Mouse (Mus musculus): ENCODE results near the gene Pelp1. TPM values are rescaled to one million over a fixed set of nuclear protein-coding genes. Genes with fewer than 3 reads are reported as not detected.
"Not testable (repeated sequence)": the region's sequence is repeated elsewhere in the genome, so short reads cannot be mapped to it uniquely, and the experiment has no call there.

The Pelp1 gene
- polyA plus RNA-seq, 1 experiment from 2014 or later, result 29.9 TPM

GRCm38 (mm10) chr11:70368626-70369025 lies 41.2 kb downstream of the Pelp1 start:
- ATAC-seq (ENCODE audit: low FRiP score); H3K9ac ChIP-seq; H3K4me2 ChIP-seq (replicated peaks); H3K36me3 ChIP-seq (replicated peaks; ENCODE audit: control insufficient read depth, insufficient read depth); DNase-seq (ENCODE audit: low spot score); H3K9me3 ChIP-seq (ENCODE audit: control insufficient read depth, low read length); H3K4me1 ChIP-seq (replicated peaks; ENCODE audit: control insufficient read depth, insufficient read depth, low read length); H3K27ac ChIP-seq; H3K27me3 ChIP-seq (ENCODE audit: control insufficient read depth, insufficient read depth, low read length); H3K4me3 ChIP-seq (replicated peaks; ENCODE audit: low read length): not testable (repeated sequence)
- WGBS, result 79% methylated on average over 2 of the region's 2 CpGs

GRCm38 (mm10) chr11:70367701-70368100 lies 42.1 kb downstream of the Pelp1 start:
- H3K4me1 ChIP-seq (replicated peaks; ENCODE audit: control insufficient read depth, insufficient read depth, low read length); ATAC-seq (ENCODE audit: low FRiP score); DNase-seq (ENCODE audit: low spot score); H3K4me2 ChIP-seq (replicated peaks); H3K36me3 ChIP-seq (replicated peaks; ENCODE audit: control insufficient read depth, insufficient read depth); H3K27me3 ChIP-seq (ENCODE audit: control insufficient read depth, insufficient read depth, low read length); H3K27ac ChIP-seq; H3K9me3 ChIP-seq (ENCODE audit: control insufficient read depth, low read length); H3K9ac ChIP-seq; H3K4me3 ChIP-seq (replicated peaks; ENCODE audit: low read length): not testable (repeated sequence)
- whole genome bisulfite sequencing, result 91% methylated on average over 6 of the region's 6 CpGs

- no peaks in the 10 kb centered on the region for H3K9me3 ChIP-seq (ENCODE audit: control insufficient read depth, low read length)
- H3K9ac ChIP-seq, result no peak within 1 kb of the TSS
- H3K4me1 ChIP-seq (replicated peaks; ENCODE audit: control insufficient read depth, insufficient read depth, low read length), result 0 out of 2 replicates have a peak, but pooled peaks cover 7% of the 10 kb centered on the region
- peak within 1 kb of the TSS; percentile 23 for H3K4me3 ChIP-seq (replicated peaks; ENCODE audit: low read length)
- WGBS, result under 1% methylated on average over 19 of the region's 19 CpGs
- ATAC-seq (ENCODE audit: low FRiP score) (no peak), DNase-seq (ENCODE audit: low spot score) (no peak)
- peaks cover 38% of the 10 kb centered on the region for H3K27me3 ChIP-seq (ENCODE audit: control insufficient read depth, insufficient read depth, low read length)
- H3K36me3 ChIP-seq (replicated peaks; ENCODE audit: control insufficient read depth, insufficient read depth), result no peaks in the 10 kb centered on the region
- peak within 1 kb of the TSS; percentile 47 for H3K4me2 ChIP-seq (replicated peaks)
- no peak within 1 kb of the TSS for H3K27ac ChIP-seq
Observed at GRCm38 (mm10) chr11:70351868-70352267, 58.0 kb downstream of the Pelp1 start, which contains the start of gene Alox15. Gene Alox15, minus strand, starts transcription at chr11:70352031.

DNA sequence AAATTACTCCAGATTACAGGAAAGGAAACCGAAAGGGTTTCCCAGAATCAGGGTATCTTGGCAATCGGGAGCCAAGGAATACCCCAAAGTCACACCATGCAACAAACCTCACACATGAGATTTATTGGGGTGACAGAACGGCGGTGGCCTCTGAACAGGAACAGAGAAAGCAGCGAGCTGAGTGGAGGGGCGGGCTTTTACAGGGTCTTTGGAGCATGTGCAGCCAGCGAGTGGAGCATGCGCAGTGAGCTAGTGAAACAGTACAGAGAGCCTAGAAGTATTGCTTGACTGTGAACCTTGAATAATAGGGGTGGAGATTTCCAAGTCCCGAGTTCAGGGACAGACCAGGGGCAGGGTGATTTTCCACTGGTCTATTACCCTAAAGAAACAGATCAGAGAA lies 61.2 kb downstream of the Pelp1 start:
- H3K36me3 ChIP-seq (replicated peaks; ENCODE audit: control insufficient read depth, insufficient read depth), result no peaks in the 10 kb centered on the region
- no peak overlapping the region for H3K4me3 ChIP-seq (replicated peaks; ENCODE audit: low read length)
- 87% methylated on average over 9 of the region's 9 CpGs for WGBS
- H3K9me3 ChIP-seq (ENCODE audit: control insufficient read depth, low read length), result no peaks in the 10 kb centered on the region
- DNase-seq (ENCODE audit: low spot score) (no peak), ATAC-seq (ENCODE audit: low FRiP score) (no peak)
- no peak overlapping the region for H3K27ac ChIP-seq
- no peak overlapping the region for H3K9ac ChIP-seq
- no peak overlapping the region for H3K4me2 ChIP-seq (replicated peaks)
- 0 out of 2 replicates have a peak, but pooled peaks cover 7% of the 10 kb centered on the region for H3K4me1 ChIP-seq (replicated peaks; ENCODE audit: control insufficient read depth, insufficient read depth, low read length)
- H3K27me3 ChIP-seq (ENCODE audit: control insufficient read depth, insufficient read depth, low read length), result peaks cover 37% of the 10 kb centered on the region

DNA sequence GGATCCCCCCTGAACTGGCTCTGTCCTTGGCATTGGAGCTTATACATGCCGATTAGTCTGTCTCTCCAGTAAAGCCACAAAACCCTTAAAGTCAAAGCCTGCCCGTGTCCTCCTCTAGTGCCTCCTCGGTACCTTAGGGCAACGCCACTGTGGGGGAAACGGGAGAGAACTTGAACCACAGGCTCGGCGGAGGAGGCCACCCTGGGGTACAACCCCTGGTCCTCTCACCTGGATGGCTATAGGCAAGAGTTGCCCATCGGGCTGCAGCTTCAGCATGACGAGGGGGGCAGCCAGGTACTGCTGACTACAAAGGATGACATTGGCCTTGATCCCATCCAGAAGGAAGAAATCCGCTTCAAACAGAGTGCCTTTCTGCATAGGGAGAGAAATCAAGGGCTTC lies 62.0 kb downstream of the Pelp1 start:
- Histone ChIP-seq H3K27me3 (ENCODE audit: control insufficient read depth, insufficient read depth, low read length) (peaks cover 30% of the 10 kb centered on the region), H3K4me1 (replicated peaks; ENCODE audit: control insufficient read depth, insufficient read depth, low read length) (0 out of 2 replicates have a peak, but pooled peaks cover 7% of the 10 kb centered on the region), H3K27ac (no peak overlapping the region), H3K9me3 (ENCODE audit: control insufficient read depth, low read length) (no peaks in the 10 kb centered on the region), H3K36me3 (replicated peaks; ENCODE audit: control insufficient read depth, insufficient read depth) (no peaks in the 10 kb centered on the region), H3K4me3 (replicated peaks; ENCODE audit: low read length) (no peak overlapping the region), H3K9ac (no peak overlapping the region), H3K4me2 (replicated peaks) (no peak overlapping the region)
- no peak for ATAC-seq (ENCODE audit: low FRiP score)
- 88% methylated on average over 10 of the region's 10 CpGs for WGBS
- DNase-seq (ENCODE audit: low spot score), result no peak

GRCm38 (mm10) chr11:70345546-70345945 lies 64.3 kb downstream of the Pelp1 start:
- DNase-seq (ENCODE audit: low spot score) (no peak), ATAC-seq (ENCODE audit: low FRiP score) (no peak)
- no peak overlapping the region for H3K4me2 ChIP-seq (replicated peaks)
- H3K4me3 ChIP-seq (replicated peaks; ENCODE audit: low read length), result no peak overlapping the region
- peaks cover 8% of the 10 kb centered on the region; the same call in 1 of the 2 replicates for H3K27me3 ChIP-seq (ENCODE audit: control insufficient read depth, insufficient read depth, low read length)
- WGBS, result 93% methylated on average over 8 of the region's 8 CpGs
- no peaks in the 10 kb centered on the region for H3K4me1 ChIP-seq (replicated peaks; ENCODE audit: control insufficient read depth, insufficient read depth, low read length)
- no peak overlapping the region for H3K9ac ChIP-seq
- H3K27ac ChIP-seq, result no peak overlapping the region
- no peaks in the 10 kb centered on the region for H3K36me3 ChIP-seq (replicated peaks; ENCODE audit: control insufficient read depth, insufficient read depth)
- H3K9me3 ChIP-seq (ENCODE audit: control insufficient read depth, low read length), result no peaks in the 10 kb centered on the region

DNA sequence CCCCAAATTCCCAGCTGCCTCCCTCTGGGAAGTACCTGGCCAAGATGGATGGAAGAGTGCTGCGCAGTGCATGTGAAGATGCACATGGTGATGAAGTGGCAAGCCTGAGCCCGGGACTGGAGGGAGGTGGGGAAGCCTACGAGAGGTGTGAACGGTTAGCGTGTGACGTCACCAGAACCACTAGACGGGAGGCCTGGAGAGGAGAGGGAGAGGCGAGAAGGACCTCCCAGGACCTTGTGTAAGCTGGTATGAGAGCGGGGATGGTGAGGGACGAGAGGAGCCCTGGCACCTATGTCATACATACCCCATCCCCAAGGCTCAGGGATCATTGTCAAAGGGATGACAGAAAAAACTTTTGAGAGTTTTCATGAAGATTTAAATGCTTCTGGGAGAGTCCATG lies 64.8 kb downstream of the Pelp1 start:
- DNase-seq (ENCODE audit: low spot score) (no peak), ATAC-seq (ENCODE audit: low FRiP score) (no peak)
- H3K4me3 ChIP-seq (replicated peaks; ENCODE audit: low read length), result no peak overlapping the region
- H3K27ac ChIP-seq, result no peak overlapping the region
- H3K9me3 ChIP-seq (ENCODE audit: control insufficient read depth, low read length), result no peaks in the 10 kb centered on the region
- H3K4me2 ChIP-seq (replicated peaks), result no peak overlapping the region
- no peak overlapping the region for H3K9ac ChIP-seq
- H3K4me1 ChIP-seq (replicated peaks; ENCODE audit: control insufficient read depth, insufficient read depth, low read length), result no peaks in the 10 kb centered on the region
- H3K36me3 ChIP-seq (replicated peaks; ENCODE audit: control insufficient read depth, insufficient read depth), result no peaks in the 10 kb centered on the region
- WGBS, result 88% methylated on average over 10 of the region's 10 CpGs
- peaks cover 4% of the 10 kb centered on the region; the same call in 1 of the 2 replicates for H3K27me3 ChIP-seq (ENCODE audit: control insufficient read depth, insufficient read depth, low read length)

Small RNA genes lying within 50 kb of the gene (microRNA-seq; reads per million reads assigned to microRNA genes)
- gene Mir7115, result 0.97 reads per million

Other genes with a start within 250 kb of the Pelp1 start
- gene Slc16a11, start 197.3 kb downstream of the Pelp1 start, polyA plus RNA-seq (2014; fragmentation: Nextera tagmentation; extraction: Ambion mirVana), result 3.5 and 4.7 TPM in 2 replicates
- gene Slc16a13, start 189.0 kb downstream of the Pelp1 start, polyA plus RNA-seq (2014; fragmentation: Nextera tagmentation; extraction: Ambion mirVana), result 12.9 and 13.4 TPM in 2 replicates
- 5.0 and 5.2 TPM in 2 replicates for gene Bcl6b, start 180.2 kb downstream of the Pelp1 start, polyA plus RNA-seq (2014; fragmentation: Nextera tagmentation; extraction: Ambion mirVana)
- 155 and 161 TPM in 2 replicates for gene 0610010K14Rik, start 172.1 kb downstream of the Pelp1 start, polyA plus RNA-seq (2014; fragmentation: Nextera tagmentation; extraction: Ambion mirVana)
- 12.6 and 15.9 TPM in 2 replicates for gene Gm21988, start 170.2 kb downstream of the Pelp1 start, polyA plus RNA-seq (2014; fragmentation: Nextera tagmentation; extraction: Ambion mirVana)
- 342 and 388 TPM in 2 replicates for gene Rnasek, start 170.2 kb downstream of the Pelp1 start, polyA plus RNA-seq (2014; fragmentation: Nextera tagmentation; extraction: Ambion mirVana)
- 1.7 and 2.1 TPM in 2 replicates for gene Alox12, start 154.7 kb downstream of the Pelp1 start, polyA plus RNA-seq (2014; fragmentation: Nextera tagmentation; extraction: Ambion mirVana)
- not detected in 2 replicates for gene Alox12e, start 87.4 kb downstream of the Pelp1 start, polyA plus RNA-seq (2014; fragmentation: Nextera tagmentation; extraction: Ambion mirVana)
- 0.11 TPM in 1 of 2 replicates, not detected in the other for gene Alox15, start 58.0 kb downstream of the Pelp1 start, polyA plus RNA-seq (2014; fragmentation: Nextera tagmentation; extraction: Ambion mirVana)
- gene Arrb2, start 22.6 kb upstream of the Pelp1 start, polyA plus RNA-seq (2014; fragmentation: Nextera tagmentation; extraction: Ambion mirVana), result 55.9 and 61.2 TPM in 2 replicates
- 41.8 and 45.8 TPM in 2 replicates for gene Med11, start 41.9 kb upstream of the Pelp1 start, polyA plus RNA-seq (2014; fragmentation: Nextera tagmentation; extraction: Ambion mirVana)
- 0.50 and 0.95 TPM in 2 replicates for gene Zmynd15, start 49.4 kb upstream of the Pelp1 start, polyA plus RNA-seq (2014; fragmentation: Nextera tagmentation; extraction: Ambion mirVana)
- 7.8 and 10.2 TPM in 2 replicates for gene Cxcl16, start 50.0 kb upstream of the Pelp1 start, polyA plus RNA-seq (2014; fragmentation: Nextera tagmentation; extraction: Ambion mirVana)
- 2.9 and 3.0 TPM in 2 replicates for gene Tm4sf5, start 95.2 kb upstream of the Pelp1 start, polyA plus RNA-seq (2014; fragmentation: Nextera tagmentation; extraction: Ambion mirVana)
- not detected in 2 replicates for gene Vmo1, start 104.6 kb upstream of the Pelp1 start, polyA plus RNA-seq (2014; fragmentation: Nextera tagmentation; extraction: Ambion mirVana)
- 0.27 and 0.28 TPM in 2 replicates for gene Gltpd2, start 109.2 kb upstream of the Pelp1 start, polyA plus RNA-seq (2014; fragmentation: Nextera tagmentation; extraction: Ambion mirVana)
- gene Psmb6, start 115.3 kb upstream of the Pelp1 start, polyA plus RNA-seq (2014; fragmentation: Nextera tagmentation; extraction: Ambion mirVana), result 747 and 789 TPM in 2 replicates
- not detected in 2 replicates for gene Gm40193, start 122.9 kb upstream of the Pelp1 start, polyA plus RNA-seq (2014; fragmentation: Nextera tagmentation; extraction: Ambion mirVana)
- gene Pld2, start 130.0 kb upstream of the Pelp1 start, polyA plus RNA-seq (2014; fragmentation: Nextera tagmentation; extraction: Ambion mirVana), result 14.2 and 16.4 TPM in 2 replicates
- gene Mink1, start 152.8 kb upstream of the Pelp1 start, polyA plus RNA-seq (2014; fragmentation: Nextera tagmentation; extraction: Ambion mirVana), result 19.5 and 21.5 TPM in 2 replicates
- not detected in 2 replicates for gene 4930544D05Rik, start 205.8 kb upstream of the Pelp1 start, polyA plus RNA-seq (2014; fragmentation: Nextera tagmentation; extraction: Ambion mirVana)
- not detected in 2 replicates for gene Chrne, start 209.2 kb upstream of the Pelp1 start, polyA plus RNA-seq (2014; fragmentation: Nextera tagmentation; extraction: Ambion mirVana)
- 0.29 and 0.43 TPM in 2 replicates for gene Gp1ba, start 229.1 kb upstream of the Pelp1 start, polyA plus RNA-seq (2014; fragmentation: Nextera tagmentation; extraction: Ambion mirVana)
- 90.6 and 93.4 TPM in 2 replicates for gene Rnf167, start 237.2 kb upstream of the Pelp1 start, polyA plus RNA-seq (2014; fragmentation: Nextera tagmentation; extraction: Ambion mirVana)
- gene Slc25a11, start 237.4 kb upstream of the Pelp1 start, polyA plus RNA-seq (2014; fragmentation: Nextera tagmentation; extraction: Ambion mirVana), result 158 TPM in 2 replicates
- gene Pfn1, start 244.6 kb upstream of the Pelp1 start, polyA plus RNA-seq (2014; fragmentation: Nextera tagmentation; extraction: Ambion mirVana), result 662 and 703 TPM in 2 replicates
- 6.4 and 7.8 TPM in 2 replicates for gene Eno3, start 247.2 kb upstream of the Pelp1 start, polyA plus RNA-seq (2014; fragmentation: Nextera tagmentation; extraction: Ambion mirVana)

Measured in hindbrain, embryonic 14.5 days (tissue).